Mouse (Mus musculus) midbrain, embryonic 12.5 days (tissue): ENCODE results near the gene Pbx3. TPM values are rescaled to one million over a fixed set of nuclear protein-coding genes. Genes with fewer than 3 reads are reported as not detected.

Experiments used
- ATAC-seq: fragments of 200-750 bp; cut with Nextera tagmentation; 2 replicates; pipeline ENCODE4 v1.8.0; 2017; ENCODE audit warnings: low read depth, moderate TSS enrichment, moderate library complexity; ENCODE audit not compliant: low FRiP score
- H3K27ac ChIP-seq: fragments of 300-500 bp; sonication (generic); replicated peaks from 2 replicates; pipeline ENCODE4 v1.5.1; 2016; ENCODE audit warnings: mild to moderate bottlenecking
- H3K27me3 ChIP-seq: fragments of 300-500 bp; sonication (generic); 2 replicates; pipeline ENCODE4 v1.6.1; 2016; ENCODE audit warnings: mild to moderate bottlenecking
- H3K36me3 ChIP-seq: fragments of 300-500 bp; sonication (generic); 2 replicates; pipeline ENCODE4 v1.6.1; 2016
- H3K4me1 ChIP-seq: fragments of 300-500 bp; sonication (generic); 2 replicates; pipeline ENCODE4 v1.6.1; 2016
- H3K4me2 ChIP-seq: fragments of 300-500 bp; sonication (generic); replicated peaks from 2 replicates; pipeline ENCODE4 v1.6.1; 2016; ENCODE audit warnings: mild to moderate bottlenecking, moderate library complexity
- H3K4me3 ChIP-seq: fragments of 300-500 bp; sonication (generic); 2 replicates; pipeline ENCODE4 v1.5.1; 2016; ENCODE audit warnings: mild to moderate bottlenecking
- H3K9ac ChIP-seq: fragments of 300-500 bp; sonication (generic); replicated peaks from 2 replicates; pipeline ENCODE4 v1.6.1; 2016; ENCODE audit warnings: mild to moderate bottlenecking, moderate library complexity
- H3K9me3 ChIP-seq: fragments of 300-500 bp; sonication (generic); 2 replicates; pipeline ENCODE4 v1.6.1; 2016; ENCODE audit warnings: mild to moderate bottlenecking
- WGBS: fragments of 180-500 bp; shearing (Covaris S2); methylation state at CpG from one replicate; pipeline ENCODE4 v1.1.7; 2016; 5-methylcytosine and 5-hydroxymethylcytosine counted together
- polyA plus RNA-seq: library from polyadenylated mRNA; unstranded; fragments of >200 nt; fragmentation: Nextera tagmentation; extraction: Ambion mirVana; gene quantifications from 2 replicates; pipeline ENCODE4 v1.2.1, GENCODE M21; 2016

Pbx3 gene
- polyA plus RNA-seq, 1 experiment from 2014 or later: 79.3 TPM

- H3K27me3 ChIP-seq: no peaks in the 10 kb centered on the region
- no peak overlapping the region for H3K9ac ChIP-seq
- ATAC-seq: no peak
- H3K36me3 ChIP-seq: peaks cover 30% of the 10 kb centered on the region
- H3K4me2 ChIP-seq: no peak overlapping the region
- H3K27ac ChIP-seq: no peak overlapping the region
- H3K9me3 ChIP-seq: no peaks in the 10 kb centered on the region
- no peak overlapping the region for H3K4me3 ChIP-seq
- 97% methylated on average over 2 of the region's 2 CpGs for WGBS
- 0 out of 2 replicates have a peak, but pooled peaks cover 6% of the 10 kb centered on the region for H3K4me1 ChIP-seq
These were observed 203.3 kb downstream of the Pbx3 start for GRCm38 (mm10) chr2:34169626-34170025.

DNA sequence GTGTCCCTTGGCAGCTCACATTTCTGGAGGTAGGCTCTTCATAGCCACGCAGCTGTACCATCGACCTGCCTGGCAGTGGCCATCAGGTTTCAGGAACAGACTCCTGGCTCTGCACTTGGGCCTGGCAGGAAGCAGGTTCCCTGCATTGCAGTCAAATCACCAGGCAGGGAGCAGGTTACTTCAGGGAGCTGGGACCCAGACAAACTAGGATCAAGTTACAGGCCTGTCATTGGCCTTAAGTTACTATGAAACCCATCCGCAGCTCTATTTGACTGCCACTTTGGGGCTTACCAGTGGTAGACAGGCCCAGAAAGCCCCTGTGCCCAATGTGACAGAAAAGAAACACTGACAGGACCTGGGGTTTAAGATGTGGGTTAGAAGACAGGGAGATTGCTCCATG, 204.8 kb downstream of the Pbx3 start:
- no peaks in the 10 kb centered on the region for H3K27me3 ChIP-seq
- H3K9me3 ChIP-seq: no peaks in the 10 kb centered on the region
- no peak for ATAC-seq
- peaks cover 23% of the 10 kb centered on the region for H3K36me3 ChIP-seq
- no peak overlapping the region for H3K4me2 ChIP-seq
- no peak overlapping the region for H3K9ac ChIP-seq
- no peak overlapping the region for H3K4me3 ChIP-seq
- 69% methylated on average over 3 of the region's 3 CpGs for WGBS
- H3K4me1 ChIP-seq: no peaks in the 10 kb centered on the region
- 0 out of 2 replicates have a peak overlapping the region, but pooled peaks have one; percentile 15 for H3K27ac ChIP-seq

GRCm38 (mm10) chr2:34162484-34162883, 210.5 kb downstream of the Pbx3 start:
- Histone ChIP-seq H3K36me3 (no peaks in the 10 kb centered on the region), H3K4me2 (no peak overlapping the region), H3K9me3 (no peaks in the 10 kb centered on the region), H3K27ac (no peak overlapping the region), H3K9ac (no peak overlapping the region), H3K4me1 (no peaks in the 10 kb centered on the region), H3K27me3 (no peaks in the 10 kb centered on the region), H3K4me3 (no peak overlapping the region)
- ATAC-seq: no peak
- WGBS: 91% methylated on average over 3 of the region's 3 CpGs

DNA sequence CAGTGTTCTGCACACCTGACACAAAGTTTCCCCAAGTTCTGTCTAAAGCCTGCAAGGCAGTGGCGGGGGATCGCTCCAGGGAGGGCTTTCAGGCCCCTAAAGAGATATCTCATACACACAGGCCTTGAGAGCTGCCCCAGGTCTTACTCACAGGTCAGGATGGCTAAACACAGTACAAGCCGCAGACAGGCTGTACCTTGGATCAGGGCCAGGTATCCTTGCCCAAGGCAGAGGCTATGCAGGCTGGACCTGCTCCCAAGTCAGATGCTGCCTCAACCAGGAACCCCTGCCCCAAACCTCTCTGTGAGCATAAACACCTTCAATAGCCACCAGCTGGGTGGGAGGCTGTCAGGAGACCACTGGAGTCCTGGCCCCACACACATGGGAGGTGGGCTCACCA, 215.2 kb downstream of the Pbx3 start:
- H3K4me1 ChIP-seq: no peaks in the 10 kb centered on the region
- H3K4me3 ChIP-seq: no peak overlapping the region
- no peak for ATAC-seq
- H3K27ac ChIP-seq: no peak overlapping the region
- no peaks in the 10 kb centered on the region for H3K27me3 ChIP-seq
- H3K9me3 ChIP-seq: no peaks in the 10 kb centered on the region
- 86% methylated on average over 3 of the region's 3 CpGs for WGBS
- no peak overlapping the region for H3K9ac ChIP-seq
- H3K4me2 ChIP-seq: no peak overlapping the region
- H3K36me3 ChIP-seq: no peaks in the 10 kb centered on the region

GRCm38 (mm10) chr2:34154833-34155232, 218.1 kb downstream of the Pbx3 start:
- H3K9ac ChIP-seq: no peak overlapping the region
- no peaks in the 10 kb centered on the region for H3K4me1 ChIP-seq
- no peak overlapping the region for H3K4me3 ChIP-seq
- H3K4me2 ChIP-seq: no peak overlapping the region
- no peaks in the 10 kb centered on the region for H3K27me3 ChIP-seq
- 59% methylated on average over 5 of the region's 5 CpGs for WGBS
- no peak overlapping the region for H3K27ac ChIP-seq
- no peaks in the 10 kb centered on the region for H3K9me3 ChIP-seq
- no peak for ATAC-seq
- no peaks in the 10 kb centered on the region for H3K36me3 ChIP-seq

DNA sequence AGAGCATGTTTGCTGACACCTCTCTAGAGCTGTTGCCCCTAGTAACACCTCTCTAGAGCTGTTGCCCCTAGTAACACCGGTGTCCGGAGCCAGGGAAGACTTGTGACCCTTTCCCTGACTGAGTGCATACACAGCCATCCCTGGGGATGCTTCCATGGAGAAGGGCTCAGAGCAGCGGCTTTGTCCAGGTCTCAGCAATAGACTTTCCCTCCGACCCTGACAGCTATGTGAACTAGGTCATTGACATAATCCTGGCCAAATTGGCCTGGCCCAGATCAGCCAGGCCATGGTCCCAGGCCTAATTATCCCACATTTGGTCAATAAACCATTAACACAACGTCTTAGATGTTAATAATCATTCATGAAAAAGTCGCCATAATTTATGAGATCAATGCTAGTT, 219.6 kb downstream of the Pbx3 start:
- Histone ChIP-seq H3K27me3 (no peaks in the 10 kb centered on the region), H3K4me1 (no peaks in the 10 kb centered on the region), H3K9me3 (no peaks in the 10 kb centered on the region), H3K27ac (no peak overlapping the region), H3K36me3 (no peaks in the 10 kb centered on the region), H3K9ac (no peak overlapping the region), H3K4me3 (no peak overlapping the region), H3K4me2 (no peak overlapping the region)
- WGBS: 65% methylated on average over 6 of the region's 6 CpGs
- no peak for ATAC-seq

DNA sequence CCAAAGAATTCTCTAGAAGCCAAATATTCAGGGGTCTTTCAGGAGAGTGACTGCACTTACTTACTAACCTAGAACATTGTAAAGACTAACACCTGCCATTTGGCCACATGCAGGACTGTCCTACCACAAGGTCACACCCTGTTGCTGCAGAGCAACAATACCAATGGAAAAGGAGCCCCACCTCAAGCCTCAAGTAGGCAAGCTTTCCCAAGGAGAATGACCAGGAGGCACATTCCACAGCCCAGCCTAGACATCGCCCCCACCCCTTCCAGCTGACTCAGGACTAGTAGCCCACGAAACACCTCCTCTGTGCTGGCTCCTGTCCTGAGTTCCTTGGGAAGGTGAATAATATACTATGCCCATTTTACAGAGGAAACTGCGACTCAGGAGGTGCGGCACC, 222.4 kb downstream of the Pbx3 start:
- no peak for ATAC-seq
- Histone ChIP-seq H3K9me3 (no peaks in the 10 kb centered on the region), H3K27me3 (0 out of 2 replicates have a peak, but pooled peaks cover 3% of the 10 kb centered on the region), H3K9ac (no peak overlapping the region), H3K27ac (no peak overlapping the region), H3K4me1 (no peaks in the 10 kb centered on the region), H3K36me3 (no peaks in the 10 kb centered on the region), H3K4me3 (no peak overlapping the region), H3K4me2 (no peak overlapping the region)
- WGBS: 93% methylated on average over 4 of the region's 4 CpGs

DNA sequence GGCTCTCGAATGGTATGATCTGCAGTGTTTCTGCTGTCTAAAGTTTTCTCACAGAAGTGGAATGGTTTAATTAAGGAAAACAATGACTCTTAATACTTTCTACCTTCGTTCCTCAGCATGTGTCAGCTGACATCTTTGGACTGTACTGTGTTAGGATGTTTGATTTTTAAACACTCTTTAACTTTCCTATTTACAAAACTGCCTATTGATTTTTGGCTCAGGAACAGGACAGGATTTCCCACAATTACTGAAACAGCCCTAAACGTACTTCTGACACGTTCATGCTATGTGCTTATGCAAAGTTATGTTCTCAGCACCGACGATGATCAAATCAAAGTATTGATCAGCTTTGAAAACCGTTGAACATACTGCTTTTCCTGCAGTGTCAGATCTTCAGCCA, 224.7 kb downstream of the Pbx3 start:
- no peak overlapping the region for H3K9ac ChIP-seq
- H3K4me2 ChIP-seq: no peak overlapping the region
- ATAC-seq: no peak
- no peak overlapping the region for H3K27ac ChIP-seq
- H3K9me3 ChIP-seq: no peaks in the 10 kb centered on the region
- 0 out of 2 replicates have a peak, but pooled peaks cover 3% of the 10 kb centered on the region for H3K27me3 ChIP-seq
- no peak overlapping the region for H3K4me3 ChIP-seq
- H3K36me3 ChIP-seq: no peaks in the 10 kb centered on the region
- H3K4me1 ChIP-seq: no peaks in the 10 kb centered on the region
- WGBS: 81% methylated on average over 7 of the region's 7 CpGs

DNA sequence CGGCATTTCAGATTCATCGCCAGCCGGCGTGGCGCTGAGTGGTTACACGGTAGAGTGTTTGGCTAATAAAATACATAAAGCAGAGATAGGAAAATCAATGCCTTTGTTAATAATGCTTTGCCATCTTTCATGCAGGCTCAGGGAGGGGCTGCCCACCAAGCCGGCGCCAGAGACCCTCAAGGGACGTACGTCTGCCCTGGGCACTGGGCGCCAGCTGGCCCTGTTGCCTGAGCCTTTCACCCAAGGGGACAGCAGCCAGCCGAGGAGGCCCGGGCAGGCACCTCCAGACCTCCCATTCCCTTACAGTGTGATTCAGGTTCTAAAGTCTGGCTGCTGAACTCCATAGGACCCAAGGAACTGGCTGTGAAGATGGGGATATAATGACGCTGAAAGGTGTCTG, 225.5 kb downstream of the Pbx3 start:
- H3K36me3 ChIP-seq: no peaks in the 10 kb centered on the region
- H3K27me3 ChIP-seq: 0 out of 2 replicates have a peak, but pooled peaks cover 3% of the 10 kb centered on the region
- H3K27ac ChIP-seq: no peak overlapping the region
- no peaks in the 10 kb centered on the region for H3K9me3 ChIP-seq
- ATAC-seq: no peak
- no peak overlapping the region for H3K9ac ChIP-seq
- 87% methylated on average over 14 of the region's 14 CpGs for WGBS
- no peak overlapping the region for H3K4me2 ChIP-seq
- no peak overlapping the region for H3K4me3 ChIP-seq
- H3K4me1 ChIP-seq: no peaks in the 10 kb centered on the region

GRCm38 (mm10) chr2:34147036-34147435, 225.9 kb downstream of the Pbx3 start:
- no peak for ATAC-seq
- Histone ChIP-seq H3K4me3 (no peak overlapping the region), H3K27me3 (0 out of 2 replicates have a peak, but pooled peaks cover 3% of the 10 kb centered on the region), H3K9ac (no peak overlapping the region), H3K4me1 (no peaks in the 10 kb centered on the region), H3K9me3 (no peaks in the 10 kb centered on the region), H3K4me2 (no peak overlapping the region), H3K36me3 (no peaks in the 10 kb centered on the region), H3K27ac (no peak overlapping the region)
- WGBS: 82% methylated on average over 4 of the region's 4 CpGs

DNA sequence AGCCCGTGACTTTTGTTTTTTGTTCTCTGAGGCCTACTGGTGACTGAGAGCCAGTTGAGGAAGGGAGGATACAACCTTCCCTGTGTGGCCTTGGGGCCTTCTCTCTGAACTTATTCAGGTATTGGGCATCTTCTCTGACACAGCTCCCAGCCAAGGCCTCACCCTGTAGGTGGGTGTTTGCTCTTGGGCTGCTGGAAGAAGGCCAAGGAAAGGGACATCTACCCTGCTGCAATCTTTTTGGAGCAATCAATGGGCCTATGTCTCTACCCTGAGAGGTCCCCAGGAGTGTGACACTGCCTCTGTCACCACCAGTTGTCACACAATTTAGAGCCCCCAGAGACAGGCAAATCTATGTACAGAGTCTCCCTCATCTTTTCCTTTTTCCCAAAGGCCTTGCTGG, 226.5 kb downstream of the Pbx3 start:
- Histone ChIP-seq H3K4me3 (no peak overlapping the region), H3K27me3 (0 out of 2 replicates have a peak, but pooled peaks cover 3% of the 10 kb centered on the region), H3K9me3 (no peaks in the 10 kb centered on the region), H3K27ac (no peak overlapping the region), H3K36me3 (no peaks in the 10 kb centered on the region), H3K4me1 (no peaks in the 10 kb centered on the region), H3K4me2 (no peak overlapping the region), H3K9ac (no peak overlapping the region)
- WGBS: 92% methylated on average over 1 of the region's 1 CpGs
- no peak for ATAC-seq

DNA sequence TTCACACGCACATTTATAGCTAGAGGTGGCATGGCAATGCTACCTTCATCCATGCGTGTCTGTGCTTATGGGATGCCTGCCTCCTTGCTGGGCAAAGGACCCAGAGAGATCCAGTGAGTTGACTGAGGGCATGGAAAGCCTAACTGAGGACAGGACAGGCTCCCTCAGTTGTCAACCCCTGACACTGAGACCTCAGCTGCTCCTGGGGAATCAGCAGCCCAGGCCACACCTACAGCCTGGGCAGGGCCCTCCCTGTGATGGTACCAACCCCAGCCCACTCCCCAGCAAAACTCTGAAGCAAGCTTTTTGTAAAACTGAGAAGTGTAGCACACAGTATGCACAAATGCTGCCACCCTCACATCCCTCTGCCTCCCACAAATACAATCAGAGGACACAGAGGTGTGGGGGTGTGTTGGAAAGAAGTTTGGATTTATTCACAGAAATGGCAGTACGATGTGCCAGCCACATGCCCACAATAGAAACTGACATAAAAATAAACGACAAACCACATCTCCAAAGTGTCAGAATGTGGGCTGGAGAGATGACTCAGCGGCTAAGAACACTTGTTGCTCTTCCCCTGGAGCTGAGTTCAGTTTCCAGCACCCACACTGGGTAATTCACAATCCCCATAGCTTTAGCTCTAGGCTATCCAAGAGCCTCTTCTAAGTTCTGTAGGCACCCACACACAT, 233.3 kb downstream of the Pbx3 start:
- 0 out of 2 replicates have a peak, but pooled peaks cover 7% of the 10 kb centered on the region for H3K4me1 ChIP-seq
- no peak for ATAC-seq
- no peaks in the 10 kb centered on the region for H3K27me3 ChIP-seq
- H3K27ac ChIP-seq: no peak overlapping the region
- H3K36me3 ChIP-seq: no peaks in the 10 kb centered on the region
- H3K4me3 ChIP-seq: no peak overlapping the region
- 85% methylated on average over 5 of the region's 5 CpGs for WGBS
- no peaks in the 10 kb centered on the region for H3K9me3 ChIP-seq
- no peak overlapping the region for H3K9ac ChIP-seq
- H3K4me2 ChIP-seq: no peak overlapping the region

- Histone ChIP-seq H3K9me3 (no peaks in the 10 kb centered on the region), H3K9ac (no peak overlapping the region), H3K4me3 (no peak overlapping the region), H3K4me2 (no peak overlapping the region), H3K27me3 (0 out of 2 replicates have a peak, but pooled peaks cover 7% of the 10 kb centered on the region), H3K27ac (no peak overlapping the region), H3K4me1 (peaks cover 9% of the 10 kb centered on the region; the same call in 1 of the 2 replicates), H3K36me3 (no peaks in the 10 kb centered on the region)
- WGBS: 77% methylated on average over 7 of the region's 7 CpGs
- no peak for ATAC-seq
These were observed 237.6 kb downstream of the Pbx3 start for GRCm38 (mm10) chr2:34135316-34135715.
